Mouse (Mus musculus) lung, embryonic 14.5 days (tissue): Measurements from ENCODE around the gene Dgkg. TPM values are rescaled to one million over a fixed set of nuclear protein-coding genes. Genes with fewer than 3 reads are reported as not detected.

ENCODE experiments used
- ATAC-seq: fragments of 200-750 bp; cut with Nextera tagmentation; 2 replicates; pipeline ENCODE4 v1.8.0; 2017; ENCODE audit warnings: mild to moderate bottlenecking, moderate TSS enrichment, moderate library complexity; ENCODE audit not compliant: insufficient read depth
- DNase-seq: peaks from one replicate; pipeline ENCODE4 v3.0.0-alpha.2; 2015
- H3K27ac ChIP-seq: fragments of 300-500 bp; sonication (generic); 2 replicates; pipeline ENCODE4 v1.5.1; 2014; ENCODE audit warnings: low read depth, mild to moderate bottlenecking, moderate library complexity
- H3K27me3 ChIP-seq: fragments of 300-500 bp; sonication (generic); 2 replicates; pipeline ENCODE4 v1.6.1; 2014; ENCODE audit warnings: low read length, control low read depth; ENCODE audit not compliant: insufficient read depth
- H3K36me3 ChIP-seq: fragments of 300-500 bp; sonication (generic); 2 replicates; pipeline ENCODE4 v1.6.1; 2014; ENCODE audit warnings: control low read depth; ENCODE audit not compliant: insufficient read depth
- H3K4me1 ChIP-seq: fragments of 300-500 bp; sonication (generic); 2 replicates; pipeline ENCODE4 v1.6.1; 2014; ENCODE audit warnings: antibody characterized with exemption, control low read depth; ENCODE audit not compliant: insufficient read depth
- H3K4me2 ChIP-seq: fragments of 300-500 bp; sonication (generic); 2 replicates; pipeline ENCODE4 v1.6.1; 2014; ENCODE audit warnings: mild to moderate bottlenecking
- H3K4me3 ChIP-seq: fragments of 300-500 bp; sonication (generic); 2 replicates; pipeline ENCODE4 v1.5.1; 2014; ENCODE audit warnings: low read depth, low read length
- H3K9ac ChIP-seq: fragments of 300-500 bp; sonication (generic); 2 replicates; pipeline ENCODE4 v1.6.1; 2014
- H3K9me3 ChIP-seq: fragments of 300-500 bp; sonication (generic); 2 replicates; pipeline ENCODE4 v1.6.1; 2016; ENCODE audit warnings: low read depth, low read length, control low read depth
- CTCF ChIP-seq: IDR thresholded peaks from 2 replicates; pipeline ENCODE4 v1.5.1; 2016; ENCODE audit warnings: antibody characterized with exemption, low read depth
- WGBS: fragments of 180-500 bp; shearing (Covaris S2); extraction: QIAGEN DNeasy Blood & Tissue Kit; methylation state at CpG from one replicate; pipeline ENCODE4 v1.1.7; 2014; 5-methylcytosine and 5-hydroxymethylcytosine counted together
- polyA plus RNA-seq: library from polyadenylated mRNA; unstranded; fragments of >200 nt; fragmentation: Nextera tagmentation; extraction: Ambion mirVana; gene quantifications from 2 replicates; pipeline ENCODE4 v1.2.1, GENCODE M21; 2014

Dgkg gene
- polyA plus RNA-seq, 1 experiment from 2014 or later, result 0.49 TPM

GRCm38 (mm10) chr16:22440269-22440668, 216.8 kb downstream of the Dgkg start:
- peak; percentile 79 for DNase-seq
- Histone ChIP-seq H3K27ac (peak overlapping the region; percentile 87), H3K4me2 (peak overlapping the region; percentile 95), H3K27me3 (no peaks in the 10 kb centered on the region), H3K4me3 (peak overlapping the region; percentile 91), H3K9ac (peak overlapping the region; percentile 45), H3K9me3 (no peaks in the 10 kb centered on the region), H3K4me1 (peaks cover 12% of the 10 kb centered on the region; the same call in 1 of the 2 replicates), H3K36me3 (peaks cover 8% of the 10 kb centered on the region; the same call in 1 of the 2 replicates)
- under 1% methylated on average over 18 of the region's 18 CpGs for WGBS
- peak; percentile 37; the same call in 1 of the 2 replicates for TF ChIP-seq CTCF
- ATAC-seq, result no peak

DNA sequence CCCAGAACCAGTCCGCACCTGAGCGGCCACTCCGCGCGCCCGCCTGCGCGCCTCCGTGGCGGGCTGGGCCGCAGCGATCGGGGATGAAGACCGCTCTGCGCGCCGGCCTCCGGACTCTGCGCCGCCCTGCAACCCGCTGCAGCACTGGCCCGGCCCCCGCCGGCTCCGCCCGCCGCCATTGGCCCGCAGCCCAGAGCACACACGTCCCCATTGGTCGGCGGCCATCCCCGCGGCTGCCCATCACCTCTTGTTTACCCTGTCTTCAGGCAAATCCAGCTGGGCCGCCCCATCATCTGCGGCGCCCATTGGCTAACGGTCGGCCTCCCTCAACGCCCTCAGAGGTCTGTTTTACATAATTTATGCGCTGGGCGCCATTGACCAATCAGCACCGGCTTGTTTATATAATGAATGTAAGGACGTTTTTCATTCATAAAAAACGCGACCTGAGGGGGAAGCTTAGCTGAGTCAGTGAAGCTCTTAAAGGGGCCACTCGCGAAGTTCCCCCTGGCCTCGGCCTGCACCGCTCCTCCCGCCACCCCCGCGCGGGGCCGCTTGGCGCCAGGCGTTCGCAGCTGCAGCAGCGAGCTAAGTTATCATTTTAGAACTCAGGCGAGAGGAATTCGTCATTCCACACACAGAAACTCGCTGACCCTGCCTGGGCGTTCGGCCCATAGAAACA, 217.4 kb downstream of the Dgkg start, which contains the start of gene Etv5:
TSS of gene Etv5 (minus strand) at position 221 of the 679 bp plus-strand sequence.
- no peak for TF ChIP-seq CTCF

DNA sequence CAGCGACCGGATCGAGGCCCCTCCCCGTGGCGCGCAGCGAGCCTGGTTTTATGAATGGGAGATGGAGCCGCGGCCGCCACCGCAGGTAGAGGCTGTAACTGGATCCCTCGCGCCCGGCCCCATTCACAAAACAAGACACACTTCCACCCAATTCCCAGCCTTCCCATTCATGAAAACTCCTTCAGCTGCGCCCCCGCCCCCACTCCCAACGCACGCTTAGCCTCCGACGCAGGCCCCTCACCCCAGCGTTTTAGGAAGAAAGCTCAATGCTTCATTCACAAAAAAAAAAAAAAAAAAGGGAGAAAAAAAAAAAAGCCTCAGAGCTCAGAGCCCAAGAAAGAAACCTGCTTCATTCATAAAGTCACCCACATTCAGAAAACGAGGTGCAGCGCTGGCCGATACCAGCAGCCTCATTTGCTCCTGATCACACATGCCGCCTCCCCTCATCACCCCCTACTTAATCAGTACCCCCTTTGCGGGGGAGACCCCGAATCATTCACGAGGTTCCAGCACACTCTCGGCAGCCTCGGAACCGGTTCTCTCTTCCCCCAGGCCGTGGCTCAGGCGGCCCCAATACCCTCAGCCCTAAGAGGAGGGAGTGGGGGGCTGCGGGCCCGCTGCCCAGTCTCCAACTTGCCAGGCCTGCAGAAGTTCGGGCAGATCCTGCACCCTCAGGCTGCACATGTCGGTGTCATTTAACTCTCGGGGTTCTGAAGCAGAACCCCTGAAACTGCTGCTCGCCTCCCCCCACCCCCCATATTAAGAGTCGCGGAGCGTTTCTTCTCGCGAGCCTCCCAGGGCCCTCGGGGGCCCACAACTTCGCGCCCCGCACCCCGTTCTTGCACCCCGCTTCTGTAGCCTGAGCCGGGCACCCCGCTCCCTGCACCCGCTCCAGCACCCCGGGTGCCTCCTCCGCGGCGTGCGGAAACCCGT, 218.3 kb downstream of the Dgkg start:
- Histone ChIP-seq H3K27me3 (no peaks in the 10 kb centered on the region), H3K9me3 (no peaks in the 10 kb centered on the region), H3K4me1 (peaks cover 12% of the 10 kb centered on the region; the same call in 1 of the 2 replicates), H3K27ac (peak overlapping the region; percentile 89), H3K4me3 (peak overlapping the region; percentile 91), H3K36me3 (peaks cover 13% of the 10 kb centered on the region; the same call in 1 of the 2 replicates), H3K4me2 (peak overlapping the region; percentile 95), H3K9ac (peak overlapping the region; percentile 83)
- under 1% methylated on average over 59 of the region's 59 CpGs for WGBS
- ATAC-seq (peak; percentile 15), DNase-seq (peak; percentile 87)
- TF ChIP-seq CTCF, result no peak

More for the DNA sequence above, 217.4 kb downstream of the Dgkg start, which contains the start of gene Etv5:
- Histone ChIP-seq H3K36me3 (peaks cover 13% of the 10 kb centered on the region; the same call in 1 of the 2 replicates), H3K9ac (peak within 1 kb of the TSS; percentile 83), H3K27ac (peak within 1 kb of the TSS; percentile 89), H3K4me1 (peaks cover 12% of the 10 kb centered on the region; the same call in 1 of the 2 replicates), H3K27me3 (no peaks in the 10 kb centered on the region), H3K9me3 (no peaks in the 10 kb centered on the region), H3K4me3 (peak within 1 kb of the TSS; percentile 91), H3K4me2 (peak within 1 kb of the TSS; percentile 95)
- whole genome bisulfite sequencing, result under 1% methylated on average over 63 of the region's 63 CpGs
- ATAC-seq, result peak; percentile 98
- peak; percentile 99 for DNase-seq

- peak overlapping the region; percentile 95 for H3K4me2 ChIP-seq
- DNase-seq, result no peak
- ATAC-seq, result no peak
- peak overlapping the region; percentile 83 for H3K9ac ChIP-seq
- H3K4me3 ChIP-seq, result peak overlapping the region; percentile 91
- H3K4me1 ChIP-seq, result peaks cover 6% of the 10 kb centered on the region; the same call in 1 of the 2 replicates
- 50% methylated on average over 6 of the region's 6 CpGs for WGBS
- H3K27me3 ChIP-seq, result no peaks in the 10 kb centered on the region
- H3K9me3 ChIP-seq, result no peaks in the 10 kb centered on the region
- H3K27ac ChIP-seq, result peak overlapping the region; percentile 75
- peaks cover 28% of the 10 kb centered on the region; the same call in 1 of the 2 replicates for H3K36me3 ChIP-seq
- TF ChIP-seq CTCF, result no peak
These were observed 220.9 kb downstream of the Dgkg start for GRCm38 (mm10) chr16:22436106-22436505.

DNA sequence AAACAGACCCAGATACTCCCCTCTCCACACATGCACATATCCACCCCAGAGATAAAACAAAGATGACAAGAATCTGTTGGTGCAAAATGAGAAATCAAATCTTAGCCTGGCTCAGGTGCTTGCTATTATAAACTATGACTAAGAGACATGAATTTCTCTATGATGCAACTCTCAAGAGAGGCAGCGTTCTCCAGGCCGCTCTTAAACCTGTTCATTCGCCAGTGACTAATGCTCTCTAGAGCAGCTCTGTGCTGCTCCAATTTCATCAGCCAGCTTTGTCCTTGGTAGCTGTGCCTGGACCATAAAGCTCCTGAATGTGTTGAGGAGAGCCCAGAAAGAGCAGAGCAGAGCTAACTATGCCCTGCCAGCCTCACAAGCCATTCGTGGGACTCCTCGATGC, 222.5 kb downstream of the Dgkg start:
- Histone ChIP-seq H3K4me1 (peaks cover 3% of the 10 kb centered on the region), H3K4me2 (peak overlapping the region; percentile 95), H3K9me3 (no peaks in the 10 kb centered on the region), H3K4me3 (peak overlapping the region; percentile 91), H3K9ac (peak overlapping the region; percentile 61), H3K36me3 (peaks cover 37% of the 10 kb centered on the region; the same call in 1 of the 2 replicates), H3K27me3 (no peaks in the 10 kb centered on the region), H3K27ac (peak overlapping the region; percentile 48)
- DNase-seq (no peak), ATAC-seq (no peak)
- 51% methylated on average over 5 of the region's 5 CpGs for WGBS
- TF ChIP-seq CTCF, result no peak

- Histone ChIP-seq H3K4me2 (peak overlapping the region; percentile 95), H3K9ac (peak overlapping the region; percentile 61), H3K9me3 (no peaks in the 10 kb centered on the region), H3K27me3 (no peaks in the 10 kb centered on the region), H3K36me3 (peaks cover 37% of the 10 kb centered on the region; the same call in 1 of the 2 replicates), H3K27ac (peak overlapping the region; percentile 48; the same call in 1 of the 2 replicates), H3K4me3 (peak overlapping the region; percentile 91), H3K4me1 (peaks cover 8% of the 10 kb centered on the region)
- ATAC-seq (no peak), DNase-seq (no peak)
- 16% methylated on average over 12 of the region's 12 CpGs for WGBS
- TF ChIP-seq CTCF, result no peak
These were observed 223.1 kb downstream of the Dgkg start for GRCm38 (mm10) chr16:22433944-22434343.
